Mouse (Mus musculus): ENCODE data around the gene Mypn.

Mypn gene

GRCm38 (mm10) chr10:63203728-63204127 lies at the start of gene Mypn:
Gene Mypn, minus strand, starts transcription at chr10:63203952.
- no peak for DNase-seq

GRCm38 (mm10) chr10:63248421-63248820 lies 44.7 kb upstream of the Mypn start:
- DNase-seq = no peak

- DNase-seq = no peak
These were observed 43.7 kb upstream of the Mypn start for GRCm38 (mm10) chr10:63247457-63247856.

DNA sequence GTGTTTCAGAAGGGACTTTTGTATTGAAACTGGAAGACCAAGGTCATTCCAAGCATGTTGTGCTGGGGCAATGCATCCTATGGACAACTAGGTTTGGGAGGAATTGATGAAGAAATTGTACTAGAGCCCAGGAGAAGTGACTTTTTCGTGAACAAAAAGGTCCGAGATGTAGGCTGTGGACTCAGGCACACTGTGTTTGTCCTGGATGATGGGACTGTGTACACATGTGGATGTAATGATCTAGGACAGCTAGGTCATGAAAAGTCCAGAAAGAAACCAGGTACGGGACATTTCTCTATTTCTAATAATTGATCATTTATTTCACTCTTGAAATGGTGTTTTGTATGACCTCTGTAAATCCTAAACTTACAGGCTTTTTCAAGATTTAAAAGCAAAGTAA lies 42.1 kb upstream of the Mypn start:
- DNase-seq = no peak

DNA sequence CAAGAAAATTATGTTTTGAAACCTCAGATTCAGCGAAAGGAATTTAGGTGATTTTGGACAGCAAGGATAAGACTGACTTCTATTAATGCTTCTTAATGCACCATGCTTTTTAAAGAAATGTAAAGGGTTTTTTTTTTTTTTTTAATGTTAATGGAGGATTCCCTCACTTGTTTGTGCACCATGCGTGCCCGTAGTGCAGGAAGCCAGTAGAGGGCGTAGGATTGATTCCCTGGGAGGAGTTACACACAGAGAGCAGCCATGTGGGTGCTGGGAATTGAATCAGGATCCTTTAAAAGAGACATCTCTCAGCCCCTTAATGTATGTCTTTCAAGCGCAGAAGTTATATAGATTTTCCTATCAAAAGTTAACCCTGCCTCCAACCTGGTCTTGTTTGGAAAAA lies 41.0 kb upstream of the Mypn start:
- peak; percentile 52 for DNase-seq

GRCm38 (mm10) chr10:63244055-63244671 lies 40.4 kb upstream of the Mypn start:
- no peak for DNase-seq

DNA sequence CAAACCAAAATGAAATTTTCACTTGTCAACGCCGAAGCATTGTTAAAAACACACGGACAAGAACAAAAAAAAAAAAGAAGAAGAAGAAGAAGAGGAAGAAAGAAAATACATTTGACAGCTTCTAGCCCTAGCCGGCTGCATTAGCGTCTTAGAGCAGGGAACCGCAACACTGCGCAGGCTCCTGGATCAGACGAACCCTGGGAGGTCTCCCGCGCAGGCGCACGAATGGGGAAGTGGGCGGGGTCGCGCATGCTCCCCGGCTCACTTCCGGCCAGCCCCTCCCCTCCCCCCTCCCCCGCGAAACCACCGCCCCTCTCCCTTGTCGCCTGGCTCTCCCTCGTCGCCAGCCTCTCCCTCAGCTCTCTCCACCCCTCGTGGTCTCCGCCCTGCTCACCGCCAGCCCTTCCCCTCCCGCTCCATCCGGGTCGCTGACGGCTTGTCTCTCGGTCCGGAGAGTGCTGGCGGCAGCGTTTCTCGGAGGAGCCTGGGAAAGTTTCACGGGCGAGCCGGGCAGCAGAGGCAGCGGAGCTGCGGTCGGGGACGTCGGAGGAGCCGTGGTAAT lies 39.8 kb upstream of the Mypn start, which contains the start of gene Herc4:
Gene Herc4 (plus strand): TSS at position 318 of the 562 bp plus-strand sequence.
- DNase-seq = peak; percentile 95

DNA sequence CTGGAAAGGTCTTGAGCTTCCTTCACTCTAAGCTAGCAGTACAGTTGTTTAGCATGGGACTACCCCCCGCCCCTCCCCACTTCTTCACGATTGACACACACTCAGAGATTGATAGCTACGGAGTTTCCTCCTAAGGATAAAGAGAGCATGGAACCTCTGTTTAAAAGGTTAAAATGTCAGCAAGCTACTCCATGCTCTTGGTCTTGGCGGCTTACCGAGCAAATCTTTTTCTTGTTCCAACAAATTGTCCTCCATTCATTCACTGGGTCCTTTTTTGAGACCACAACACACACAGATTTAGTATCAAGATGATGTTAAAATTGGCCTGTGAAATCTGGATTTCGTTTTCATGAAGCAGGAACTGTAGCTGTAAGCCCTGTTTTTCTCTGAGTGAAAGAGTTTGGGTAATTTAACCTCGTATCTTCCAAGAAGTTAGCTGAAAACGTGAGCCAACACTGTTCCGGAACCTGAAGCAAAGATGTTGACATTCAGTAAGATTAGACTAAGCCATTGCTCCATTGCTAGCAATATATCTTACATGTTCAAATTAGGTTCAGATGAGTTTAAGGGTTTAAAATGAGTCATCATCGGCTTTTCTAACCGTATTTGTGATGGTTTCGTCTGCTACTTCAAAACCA lies 39.2 kb upstream of the Mypn start:
- peak; percentile 14 for DNase-seq

- DNase-seq = no peak
These were observed 37.1 kb upstream of the Mypn start for GRCm38 (mm10) chr10:63240868-63241271.

DNA sequence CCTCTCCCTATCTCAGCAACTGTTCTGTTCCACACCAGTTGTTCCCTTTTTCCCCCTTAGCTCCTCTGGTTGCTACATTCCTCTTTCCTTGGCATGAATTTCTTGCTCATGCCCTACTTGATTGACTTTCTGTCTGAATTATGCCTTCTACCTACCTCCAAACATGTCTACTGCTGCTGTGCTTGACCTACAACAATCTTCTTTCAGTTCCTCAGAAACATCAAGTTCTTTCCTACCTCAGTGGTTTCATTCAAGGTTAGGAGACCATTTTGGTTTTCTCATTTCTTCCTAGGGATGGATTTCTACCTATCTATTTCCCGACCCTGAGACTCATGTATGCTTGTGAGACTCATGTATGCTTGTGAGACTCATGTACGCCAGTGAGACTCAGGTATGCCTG lies 36.1 kb upstream of the Mypn start:
- no peak for DNase-seq

- no peak for DNase-seq
These were observed 34.3 kb upstream of the Mypn start for GRCm38 (mm10) chr10:63238090-63238489.

- DNase-seq = no peak
These were observed 33.5 kb upstream of the Mypn start for GRCm38 (mm10) chr10:63237206-63237605.

GRCm38 (mm10) chr10:63236663-63237062 lies 32.9 kb upstream of the Mypn start:
- no peak for DNase-seq

- no peak for DNase-seq
These were observed 32.1 kb upstream of the Mypn start for GRCm38 (mm10) chr10:63235889-63236288.

DNA sequence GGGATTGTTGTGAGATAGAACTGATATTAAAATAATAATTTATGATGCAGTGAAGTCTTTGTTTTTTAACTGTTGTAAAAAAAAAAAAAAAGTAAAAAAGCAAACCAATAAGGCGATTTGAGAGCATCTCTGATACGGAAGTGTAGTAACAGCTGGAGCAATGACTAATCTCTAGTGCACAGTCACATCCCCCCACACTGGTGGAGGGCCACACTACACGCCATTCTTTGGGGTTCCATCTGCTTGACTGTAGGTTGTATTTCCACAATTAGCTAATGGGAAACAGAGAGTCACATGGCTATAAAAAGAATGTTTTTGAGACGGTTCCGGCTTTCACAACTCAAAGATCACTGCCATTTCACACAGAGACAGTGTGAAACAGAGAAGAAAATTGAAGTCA lies 30.4 kb upstream of the Mypn start:
- DNase-seq = no peak

DNA sequence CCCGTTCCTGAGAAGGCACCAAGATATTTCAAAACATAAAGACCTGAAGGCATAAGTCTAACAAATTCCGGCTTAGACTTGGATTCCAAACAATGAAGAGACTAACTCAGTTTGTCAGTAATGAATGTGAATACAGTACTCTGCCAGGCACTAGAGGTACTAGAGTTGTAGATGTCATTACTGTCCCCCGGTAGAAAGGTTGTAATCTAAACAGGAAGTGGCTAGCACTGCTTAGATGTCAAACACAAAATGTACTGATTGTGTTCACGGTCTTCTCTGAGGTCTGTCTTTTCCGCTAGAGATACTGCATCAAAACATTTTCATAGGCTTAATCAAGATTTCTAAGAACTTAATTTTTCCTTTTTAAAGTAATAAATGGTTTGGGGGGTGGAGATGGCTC lies 27.9 kb upstream of the Mypn start:
- DNase-seq = no peak

DNA sequence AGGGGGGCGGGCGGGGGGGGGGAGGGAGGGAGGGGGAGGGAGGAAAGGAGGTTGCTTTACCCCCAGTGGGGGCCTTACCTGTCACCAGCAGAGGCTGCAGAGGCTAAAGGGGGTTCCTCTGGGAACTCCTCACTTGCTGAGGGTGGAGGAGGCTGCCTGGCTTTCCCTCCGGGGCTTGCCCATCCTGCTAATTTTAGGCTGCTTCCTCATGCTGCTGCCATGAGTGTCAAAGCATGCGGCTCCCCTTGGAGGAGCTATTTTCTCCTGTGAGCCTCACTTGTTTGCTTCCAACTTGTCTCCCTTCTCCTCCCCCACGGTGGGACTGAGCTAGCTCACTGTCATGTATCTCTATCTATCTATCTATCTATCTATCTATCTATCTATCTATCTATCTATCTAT lies 27.1 kb upstream of the Mypn start:
- no peak for DNase-seq

- DNase-seq = no peak
These were observed 26.5 kb upstream of the Mypn start for GRCm38 (mm10) chr10:63230266-63230665.

GRCm38 (mm10) chr10:63224341-63224740 lies 20.6 kb upstream of the Mypn start:
- no peak for DNase-seq

- no peak for DNase-seq
These were observed 17.5 kb upstream of the Mypn start for GRCm38 (mm10) chr10:63221081-63221783.

GRCm38 (mm10) chr10:63208871-63209270 lies 5.1 kb upstream of the Mypn start:
- no peak for DNase-seq

- no peak for DNase-seq
These were observed 750 bp downstream of the Mypn start for GRCm38 (mm10) chr10:63203002-63203401.

DNA sequence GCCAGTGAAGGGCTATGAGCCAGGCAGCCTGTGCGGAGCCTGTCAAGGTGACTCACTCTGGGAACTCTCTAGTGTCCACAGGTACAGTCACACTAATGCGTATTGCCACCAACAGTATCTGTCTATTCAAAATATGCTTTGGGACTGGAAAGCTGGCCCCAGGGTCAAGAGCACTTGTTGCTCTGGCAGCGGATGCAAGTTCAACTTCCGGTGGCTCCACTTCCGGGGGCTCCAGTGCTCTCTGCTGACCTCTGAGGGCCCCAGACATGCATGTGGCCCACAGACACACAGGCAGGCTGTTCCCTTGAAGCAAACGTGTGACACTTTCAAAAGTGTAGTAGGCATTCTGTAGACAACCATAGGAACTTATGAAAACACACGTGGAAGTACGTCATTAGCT lies 2.2 kb downstream of the Mypn start:
- no peak for DNase-seq

- no peak for DNase-seq
These were observed 4.7 kb downstream of the Mypn start for GRCm38 (mm10) chr10:63199008-63199407.
